Mouse (Mus musculus): ENCODE measurements around the gene Usp29. TPM values are rescaled to one million over a fixed set of nuclear protein-coding genes. Genes with fewer than 3 reads are reported as not detected.
A peak's percentile ranks its signal among the peaks of the same experiment; 100 is the strongest.

The Usp29 gene
- polyA plus RNA-seq, 1 experiment from 2014 or later, result 14.4 TPM

DNA sequence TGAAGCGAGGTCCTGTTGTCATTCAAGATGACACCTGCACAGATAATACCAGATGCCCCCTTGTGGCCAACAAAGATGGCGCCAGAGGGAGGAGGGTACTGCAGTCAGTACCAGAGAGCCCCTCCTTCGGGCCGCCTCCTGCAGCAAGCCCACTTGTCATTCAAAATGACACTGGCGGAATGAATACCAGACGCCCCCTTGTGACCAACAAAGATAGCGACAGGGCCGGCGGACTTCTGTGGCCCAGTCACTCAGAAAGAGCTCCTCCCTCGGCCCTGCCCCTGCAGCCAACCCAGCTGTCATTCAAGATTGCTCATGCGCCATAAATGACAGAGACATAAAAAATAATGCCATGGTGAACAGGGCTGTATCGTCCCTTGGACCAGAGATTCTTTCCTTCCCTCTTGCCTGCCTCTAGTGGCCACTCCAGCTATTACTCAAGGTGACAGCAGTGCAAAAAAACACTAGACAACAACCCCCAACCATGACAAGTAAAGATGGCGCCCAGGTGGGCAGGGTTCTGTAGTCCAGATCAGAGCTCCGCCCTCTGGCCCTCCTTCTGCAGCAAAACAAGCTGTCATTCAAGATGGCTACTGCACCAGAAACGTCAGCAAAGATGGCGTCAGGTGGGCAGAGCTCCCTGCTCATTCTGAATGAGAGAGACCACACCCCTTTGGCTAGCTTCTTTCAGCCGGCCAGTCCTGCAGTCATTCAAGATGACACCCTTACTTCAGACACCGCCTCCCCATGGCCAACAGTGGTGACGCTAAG lies 2.8 kb upstream of the Usp29 start:
- WGBS, result 43% methylated on average over 19 of the region's 19 CpGs
- Histone ChIP-seq H3K27ac (ENCODE audit: low read depth, low read length) (peak overlapping the region; percentile 70; the same call in 1 of the 2 replicates), H3K27me3 (ENCODE audit: control insufficient read depth, insufficient read depth, low read length) (no peaks in the 10 kb centered on the region), H3K36me3 (ENCODE audit: control insufficient read depth, insufficient read depth, low read length) (no peaks in the 10 kb centered on the region), H3K4me1 (replicated peaks; ENCODE audit: control insufficient read depth, insufficient read depth, low read length) (no peaks in the 10 kb centered on the region), H3K9ac (ENCODE audit: low read length) (peak overlapping the region; percentile 35; the same call in 1 of the 2 replicates), H3K4me3 (ENCODE audit: low read depth, low read length) (peak overlapping the region; percentile 42), H3K9me3 (ENCODE audit: control insufficient read depth, low read length) (peaks cover 23% of the 10 kb centered on the region), H3K4me2 (ENCODE audit: low read depth, low read length, severe bottlenecking) (peak overlapping the region; percentile 42)
- DNase-seq (ENCODE audit: low spot score), result peak; percentile 89
- ATAC-seq (replicated peaks; ENCODE audit: low FRiP score), result peak; percentile 50

DNA sequence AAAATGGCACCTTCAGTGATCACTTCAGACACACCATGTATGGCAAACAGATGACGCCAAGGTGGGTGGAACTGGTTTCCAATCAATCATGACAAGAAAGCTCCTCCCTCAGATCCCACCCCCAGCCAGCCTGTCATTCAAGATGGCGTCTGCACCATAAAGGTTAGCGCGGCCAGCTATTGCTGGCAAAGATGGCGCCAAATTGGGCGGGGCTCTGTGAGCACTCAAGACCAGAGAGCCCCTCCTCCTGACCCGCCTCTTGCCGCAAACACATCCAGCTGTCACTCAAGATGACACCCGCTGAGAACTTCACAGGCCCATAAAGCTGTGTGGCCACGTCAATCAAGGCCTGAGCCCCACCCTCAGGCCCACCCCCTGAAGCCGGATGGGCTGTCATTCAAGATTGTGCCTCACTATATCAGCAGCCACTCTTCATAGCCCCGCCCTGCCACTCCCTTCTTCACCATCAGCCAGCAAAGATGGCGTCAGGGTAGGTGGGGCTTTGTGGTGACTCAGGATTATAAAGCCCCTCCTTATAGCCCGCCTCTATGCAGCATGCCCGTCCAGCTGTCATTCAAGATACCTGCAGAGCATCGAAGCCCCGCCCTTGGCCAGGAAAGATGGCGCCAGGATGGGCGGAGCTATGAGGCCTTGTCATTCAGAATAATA lies 2.0 kb upstream of the Usp29 start:
- H3K27ac ChIP-seq (ENCODE audit: low read depth, low read length), result peak overlapping the region; percentile 94; the same call in 1 of the 2 replicates
- peak overlapping the region; percentile 35; the same call in 1 of the 2 replicates for H3K9ac ChIP-seq (ENCODE audit: low read length)
- peaks cover 23% of the 10 kb centered on the region for H3K9me3 ChIP-seq (ENCODE audit: control insufficient read depth, low read length)
- H3K4me1 ChIP-seq (replicated peaks; ENCODE audit: control insufficient read depth, insufficient read depth, low read length), result no peaks in the 10 kb centered on the region
- ATAC-seq (replicated peaks; ENCODE audit: low FRiP score) (peak; percentile 86), DNase-seq (ENCODE audit: low spot score) (peak; percentile 93)
- H3K4me3 ChIP-seq (ENCODE audit: low read depth, low read length), result peak overlapping the region; percentile 42
- no peaks in the 10 kb centered on the region for H3K36me3 ChIP-seq (ENCODE audit: control insufficient read depth, insufficient read depth, low read length)
- 47% methylated on average over 19 of the region's 19 CpGs for WGBS
- H3K27me3 ChIP-seq (ENCODE audit: control insufficient read depth, insufficient read depth, low read length), result no peaks in the 10 kb centered on the region
- peak overlapping the region; percentile 46; the same call in 1 of the 2 replicates for H3K4me2 ChIP-seq (ENCODE audit: low read depth, low read length, severe bottlenecking)

- H3K9ac ChIP-seq (ENCODE audit: low read length), result peak overlapping the region; percentile 71
- DNase-seq (ENCODE audit: low spot score) (peak; percentile 95), ATAC-seq (replicated peaks; ENCODE audit: low FRiP score) (peak; percentile 69)
- WGBS, result 51% methylated on average over 37 of the region's 37 CpGs
- peaks cover 23% of the 10 kb centered on the region for H3K9me3 ChIP-seq (ENCODE audit: control insufficient read depth, low read length)
- no peaks in the 10 kb centered on the region for H3K4me1 ChIP-seq (replicated peaks; ENCODE audit: control insufficient read depth, insufficient read depth, low read length)
- H3K4me2 ChIP-seq (ENCODE audit: low read depth, low read length, severe bottlenecking), result peak overlapping the region; percentile 63
- peak overlapping the region; percentile 42 for H3K4me3 ChIP-seq (ENCODE audit: low read depth, low read length)
- peak overlapping the region; percentile 94 for H3K27ac ChIP-seq (ENCODE audit: low read depth, low read length)
- no peaks in the 10 kb centered on the region for H3K36me3 ChIP-seq (ENCODE audit: control insufficient read depth, insufficient read depth, low read length)
- no peaks in the 10 kb centered on the region for H3K27me3 ChIP-seq (ENCODE audit: control insufficient read depth, insufficient read depth, low read length)
Measured at GRCm38 (mm10) chr7:6729061-6729817, 1.1 kb upstream of the Usp29 start.

GRCm38 (mm10) chr7:6730801-6731200 lies 423 bp downstream of the Usp29 start:
- H3K4me3 ChIP-seq (ENCODE audit: low read depth, low read length), result peak overlapping the region; percentile 42
- H3K9me3 ChIP-seq (ENCODE audit: control insufficient read depth, low read length), result peaks cover 23% of the 10 kb centered on the region
- WGBS, result 51% methylated on average over 15 of the region's 15 CpGs
- no peak overlapping the region for H3K27ac ChIP-seq (ENCODE audit: low read depth, low read length)
- DNase-seq (ENCODE audit: low spot score), result peak; percentile 59
- no peak for ATAC-seq (replicated peaks; ENCODE audit: low FRiP score)
- H3K4me2 ChIP-seq (ENCODE audit: low read depth, low read length, severe bottlenecking), result peak overlapping the region; percentile 63
- no peaks in the 10 kb centered on the region for H3K27me3 ChIP-seq (ENCODE audit: control insufficient read depth, insufficient read depth, low read length)
- H3K4me1 ChIP-seq (replicated peaks; ENCODE audit: control insufficient read depth, insufficient read depth, low read length), result no peaks in the 10 kb centered on the region
- no peaks in the 10 kb centered on the region for H3K36me3 ChIP-seq (ENCODE audit: control insufficient read depth, insufficient read depth, low read length)
- H3K9ac ChIP-seq (ENCODE audit: low read length), result peak overlapping the region; percentile 59

DNA sequence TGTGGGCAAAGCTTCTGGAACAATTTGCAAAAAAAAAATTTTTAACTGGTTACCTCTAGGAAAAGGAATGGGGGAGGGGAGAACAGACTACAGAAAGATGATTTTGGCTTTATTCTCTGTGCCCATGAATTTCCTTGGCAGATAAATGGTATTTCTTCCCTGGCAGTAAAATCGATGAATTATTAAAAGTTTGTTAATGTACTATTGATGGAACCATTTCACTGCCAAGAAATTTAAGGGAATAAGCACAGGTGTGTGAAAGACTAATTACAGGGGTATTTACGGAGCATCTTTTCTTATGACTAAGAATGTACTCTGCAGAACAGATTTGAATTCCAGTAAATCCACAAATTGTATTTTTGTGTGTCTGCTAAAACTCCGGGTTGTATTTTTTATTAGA lies 995 bp downstream of the Usp29 start:
- H3K4me3 ChIP-seq (ENCODE audit: low read depth, low read length), result peak overlapping the region; percentile 42
- no peaks in the 10 kb centered on the region for H3K27me3 ChIP-seq (ENCODE audit: control insufficient read depth, insufficient read depth, low read length)
- no peaks in the 10 kb centered on the region for H3K36me3 ChIP-seq (ENCODE audit: control insufficient read depth, insufficient read depth, low read length)
- DNase-seq (ENCODE audit: low spot score), result no peak
- H3K4me2 ChIP-seq (ENCODE audit: low read depth, low read length, severe bottlenecking), result peak overlapping the region; percentile 63
- no peak for ATAC-seq (replicated peaks; ENCODE audit: low FRiP score)
- H3K9me3 ChIP-seq (ENCODE audit: control insufficient read depth, low read length), result peaks cover 23% of the 10 kb centered on the region
- 42% methylated on average over 3 of the region's 3 CpGs for WGBS
- no peaks in the 10 kb centered on the region for H3K4me1 ChIP-seq (replicated peaks; ENCODE audit: control insufficient read depth, insufficient read depth, low read length)
- H3K9ac ChIP-seq (ENCODE audit: low read length), result no peak overlapping the region
- no peak overlapping the region for H3K27ac ChIP-seq (ENCODE audit: low read depth, low read length)

- peaks cover 23% of the 10 kb centered on the region for H3K9me3 ChIP-seq (ENCODE audit: control insufficient read depth, low read length)
- no peak for DNase-seq (ENCODE audit: low spot score)
- peak overlapping the region; percentile 42 for H3K4me3 ChIP-seq (ENCODE audit: low read depth, low read length)
- no peak for ATAC-seq (replicated peaks; ENCODE audit: low FRiP score)
- no peaks in the 10 kb centered on the region for H3K27me3 ChIP-seq (ENCODE audit: control insufficient read depth, insufficient read depth, low read length)
- H3K4me1 ChIP-seq (replicated peaks; ENCODE audit: control insufficient read depth, insufficient read depth, low read length), result no peaks in the 10 kb centered on the region
- H3K4me2 ChIP-seq (ENCODE audit: low read depth, low read length, severe bottlenecking), result peak overlapping the region; percentile 63
- H3K9ac ChIP-seq (ENCODE audit: low read length), result peak overlapping the region; percentile 37
- WGBS, result 48% methylated on average over 4 of the region's 4 CpGs
- H3K27ac ChIP-seq (ENCODE audit: low read depth, low read length), result no peak overlapping the region
- H3K36me3 ChIP-seq (ENCODE audit: control insufficient read depth, insufficient read depth, low read length), result no peaks in the 10 kb centered on the region
Measured at GRCm38 (mm10) chr7:6731930-6732329, 1.6 kb downstream of the Usp29 start.

- H3K36me3 ChIP-seq (ENCODE audit: control insufficient read depth, insufficient read depth, low read length), result no peaks in the 10 kb centered on the region
- H3K4me3 ChIP-seq (ENCODE audit: low read depth, low read length), result no peak overlapping the region
- H3K4me2 ChIP-seq (ENCODE audit: low read depth, low read length, severe bottlenecking), result no peak overlapping the region
- H3K27ac ChIP-seq (ENCODE audit: low read depth, low read length), result no peak overlapping the region
- DNase-seq (ENCODE audit: low spot score) (no peak), ATAC-seq (replicated peaks; ENCODE audit: low FRiP score) (no peak)
- H3K27me3 ChIP-seq (ENCODE audit: control insufficient read depth, insufficient read depth, low read length), result no peaks in the 10 kb centered on the region
- no peaks in the 10 kb centered on the region for H3K4me1 ChIP-seq (replicated peaks; ENCODE audit: control insufficient read depth, insufficient read depth, low read length)
- WGBS, result 80% methylated on average over 1 of the region's 1 CpGs
- no peaks in the 10 kb centered on the region; the same call in 1 of the 2 replicates for H3K9me3 ChIP-seq (ENCODE audit: control insufficient read depth, low read length)
- no peak overlapping the region for H3K9ac ChIP-seq (ENCODE audit: low read length)
Measured at GRCm38 (mm10) chr7:6736060-6736459, 5.7 kb downstream of the Usp29 start.

- DNase-seq (ENCODE audit: low spot score) (no peak), ATAC-seq (replicated peaks; ENCODE audit: low FRiP score) (no peak)
- no peaks in the 10 kb centered on the region for H3K4me1 ChIP-seq (replicated peaks; ENCODE audit: control insufficient read depth, insufficient read depth, low read length)
- no peak overlapping the region for H3K9ac ChIP-seq (ENCODE audit: low read length)
- no peaks in the 10 kb centered on the region for H3K27me3 ChIP-seq (ENCODE audit: control insufficient read depth, insufficient read depth, low read length)
- H3K4me3 ChIP-seq (ENCODE audit: low read depth, low read length), result no peak overlapping the region
- H3K9me3 ChIP-seq (ENCODE audit: control insufficient read depth, low read length), result no peaks in the 10 kb centered on the region
- H3K36me3 ChIP-seq (ENCODE audit: control insufficient read depth, insufficient read depth, low read length), result no peaks in the 10 kb centered on the region
- H3K27ac ChIP-seq (ENCODE audit: low read depth, low read length), result no peak overlapping the region
- 87% methylated on average over 10 of the region's 10 CpGs for WGBS
- H3K4me2 ChIP-seq (ENCODE audit: low read depth, low read length, severe bottlenecking), result no peak overlapping the region
Measured at GRCm38 (mm10) chr7:6744281-6744904, 14.0 kb downstream of the Usp29 start.
